ENCODE assay signal across 32 mouse cellular contexts in genomic region chr9:6317114-6317513, GRCm38 (mm10). TPM values are rescaled to one million over a fixed set of nuclear protein-coding genes. Genes with fewer than 3 reads are reported as not detected.
DNase-seq lines count a peak whose midpoint lies in the region; ATAC-seq and TF ChIP-seq lines count a peak whose summit lies in the region.
"Had no signal": no experiment of that assay in that cellular context is flagged by ENCODE, and none has a peak within 500 bp of the region (broad histone marks: within the 10 kb centered on the region; RNA-seq: fewer than 3 reads in every experiment).

No protein-coding gene starts in this region.

- 86% methylated on average over 1 of the region's 1 CpGs for WGBS in embryonic facial prominence, embryonic 14.5 days
- 88% methylated on average over 1 of the region's 1 CpGs for WGBS in embryonic facial prominence, embryonic 10.5 days
- WGBS in limb, embryonic 14.5 days = 50% methylated on average over 1 of the region's 1 CpGs
- WGBS in limb, embryonic 10.5 days = 90% methylated on average over 1 of the region's 1 CpGs

- ATAC-seq in embryonic facial prominence, embryonic 14.5 days (ENCODE audit: low read depth) = no peak
- ATAC-seq in limb, embryonic 14.5 days (ENCODE audit: low FRiP score, low read depth) = 0 out of 2 replicates have a peak, but pooled peaks have one; percentile 50
- ATAC-seq in megakaryocyte, adult 5-6 weeks (ENCODE audit: poor library complexity, severe bottlenecking) = no peak
- ATAC-seq: activated CD4-positive, CD25-positive, alpha-beta regulatory T cell, adult 4 months; CD4-positive, CD25-positive, alpha-beta regulatory T cell, adult 4 months; forebrain, embryonic 14.5 days; forebrain, embryonic 16.5 days; Patski had no signal

- H3K4me2 ChIP-seq in embryonic facial prominence, embryonic 14.5 days (ENCODE audit: low read depth, low read length) = no peak overlapping the region
- H3K4me2 ChIP-seq in limb, embryonic 14.5 days (replicated peaks; ENCODE audit: low read depth, low read length, severe bottlenecking) = no peak overlapping the region
- H3K4me2 ChIP-seq in myocyte (ENCODE audit: low read depth) = no peak overlapping the region
- H3K4me2 ChIP-seq: embryonic facial prominence, embryonic 12.5 days; embryonic facial prominence, embryonic 15.5 days; forebrain, embryonic 12.5 days had no signal

- H3K9ac ChIP-seq in embryonic facial prominence, embryonic 14.5 days (ENCODE audit: low read depth, low read length) = no peak overlapping the region
- H3K9ac ChIP-seq in limb, embryonic 14.5 days (ENCODE audit: low read depth, low read length, severe bottlenecking) = no peak overlapping the region
- H3K9ac ChIP-seq: embryonic facial prominence, embryonic 12.5 days; embryonic facial prominence, embryonic 15.5 days; forebrain, embryonic 12.5 days had no signal

- H3K4me3 ChIP-seq in embryonic facial prominence, embryonic 14.5 days (ENCODE audit: low read depth, low read length) = no peak overlapping the region
- no peak overlapping the region for H3K4me3 ChIP-seq in embryonic facial prominence, embryonic 10.5 days
- H3K4me3 ChIP-seq in limb, embryonic 14.5 days (replicated peaks; ENCODE audit: low read length) = no peak overlapping the region
- no peak overlapping the region for H3K4me3 ChIP-seq in limb, embryonic 10.5 days
- no peak overlapping the region for H3K4me3 ChIP-seq in myocyte
- H3K4me3 ChIP-seq: embryonic facial prominence, embryonic 12.5 days; embryonic facial prominence, embryonic 15.5 days; erythroblast, embryonic 14.5 days; forebrain, embryonic 10.5 days; forebrain, embryonic 12.5 days had no signal

- no peaks in the 10 kb centered on the region for H3K4me1 ChIP-seq in embryonic facial prominence, embryonic 14.5 days (ENCODE audit: control insufficient read depth, insufficient read depth, low read length)
- no peaks in the 10 kb centered on the region for H3K4me1 ChIP-seq in embryonic facial prominence, embryonic 10.5 days
- H3K4me1 ChIP-seq in limb, embryonic 14.5 days (ENCODE audit: control insufficient read depth, insufficient read depth, low read length) = no peaks in the 10 kb centered on the region
- no peaks in the 10 kb centered on the region for H3K4me1 ChIP-seq in limb, embryonic 10.5 days
- H3K4me1 ChIP-seq: embryonic facial prominence, embryonic 12.5 days; embryonic facial prominence, embryonic 15.5 days; forebrain, embryonic 10.5 days; forebrain, embryonic 12.5 days had no signal

- no peaks in the 10 kb centered on the region for H3K27me3 ChIP-seq in embryonic facial prominence, embryonic 14.5 days (replicated peaks; ENCODE audit: control insufficient read depth, insufficient read depth, low read length)
- H3K27me3 ChIP-seq in embryonic facial prominence, embryonic 10.5 days (replicated peaks; ENCODE audit: low read depth, poor library complexity, severe bottlenecking) = no peaks in the 10 kb centered on the region
- H3K27me3 ChIP-seq in limb, embryonic 14.5 days (ENCODE audit: control insufficient read depth, insufficient read depth, low read length) = no peaks in the 10 kb centered on the region
- no peaks in the 10 kb centered on the region for H3K27me3 ChIP-seq in limb, embryonic 10.5 days (ENCODE audit: low read depth, poor library complexity, severe bottlenecking)
- H3K27me3 ChIP-seq in myocyte (ENCODE audit: control insufficient read depth, insufficient read depth, insufficient read length) = no peaks in the 10 kb centered on the region
- H3K27me3 ChIP-seq: CH12.LX; embryonic facial prominence, embryonic 12.5 days; embryonic facial prominence, embryonic 15.5 days; forebrain, embryonic 12.5 days; Patski had no signal

- H3K9me3 ChIP-seq in embryonic facial prominence, embryonic 14.5 days (ENCODE audit: control insufficient read depth, low read length) = no peaks in the 10 kb centered on the region
- H3K9me3 ChIP-seq in embryonic facial prominence, embryonic 10.5 days = no peaks in the 10 kb centered on the region
- no peaks in the 10 kb centered on the region for H3K9me3 ChIP-seq in limb, embryonic 14.5 days (ENCODE audit: control insufficient read depth, low read length)
- H3K9me3 ChIP-seq in limb, embryonic 10.5 days (replicated peaks) = no peaks in the 10 kb centered on the region
- H3K9me3 ChIP-seq: embryonic facial prominence, embryonic 12.5 days; embryonic facial prominence, embryonic 15.5 days; forebrain, embryonic 10.5 days; forebrain, embryonic 12.5 days; G1E had no signal

- no peak overlapping the region for H3ac ChIP-seq in myocyte (ENCODE audit: control insufficient read depth, insufficient read length)

- peak; percentile 19 for DNase-seq in embryonic facial prominence, embryonic 14.5 days (ENCODE audit: low spot score)
- DNase-seq in embryonic facial prominence, embryonic 10.5 days (ENCODE audit: low spot score) = no peak
- peak; percentile 9 for DNase-seq in limb, embryonic 14.5 days (ENCODE audit: low spot score)
- DNase-seq in limb, embryonic 10.5 days (ENCODE audit: low spot score) = no peak
- DNase-seq: adrenal gland, adult 8-10 months; adrenal gland, postnatal 14 days; B cell, adult 2 months; cerebellum, adult 11 months; cerebellum, adult 18-20 months; cerebellum, adult 8-10 months; cerebellum, adult 9-11 months; cerebellum, postnatal 14 days; cerebellum, postnatal 36 days; embryo, embryonic 11 days had no signal

- no peak for TF ChIP-seq POLR2A in limb, embryonic 14.5 days (IDR thresholded peaks at IDR 0.05; ENCODE audit: borderline replicate concordance, extremely low read depth, insufficient read depth, insufficient read length)
- no peak for TF ChIP-seq POLR2A in myocyte (IDR thresholded peaks at IDR 0.05; ENCODE audit: insufficient read length, low read depth)

- H3K27ac ChIP-seq in embryonic facial prominence, embryonic 14.5 days (replicated peaks; ENCODE audit: low read depth, low read length) = no peak overlapping the region
- H3K27ac ChIP-seq in embryonic facial prominence, embryonic 10.5 days (replicated peaks) = no peak overlapping the region
- no peak overlapping the region for H3K27ac ChIP-seq in limb, embryonic 14.5 days (replicated peaks; ENCODE audit: low read depth, low read length)
- H3K27ac ChIP-seq in limb, embryonic 10.5 days = no peak overlapping the region
- H3K27ac ChIP-seq: embryonic facial prominence, embryonic 12.5 days; embryonic facial prominence, embryonic 15.5 days; forebrain, embryonic 10.5 days; forebrain, embryonic 12.5 days had no signal

- H3K36me3 ChIP-seq in embryonic facial prominence, embryonic 14.5 days (ENCODE audit: control insufficient read depth, insufficient read depth, low read length) = no peaks in the 10 kb centered on the region
- no peaks in the 10 kb centered on the region for H3K36me3 ChIP-seq in embryonic facial prominence, embryonic 10.5 days (replicated peaks)
- no peaks in the 10 kb centered on the region for H3K36me3 ChIP-seq in limb, embryonic 14.5 days (ENCODE audit: control insufficient read depth, insufficient read depth, low read length)
- no peaks in the 10 kb centered on the region for H3K36me3 ChIP-seq in limb, embryonic 10.5 days
- H3K36me3 ChIP-seq in myocyte (ENCODE audit: control insufficient read depth, insufficient read depth) = no peaks in the 10 kb centered on the region
- H3K36me3 ChIP-seq: embryonic facial prominence, embryonic 12.5 days; embryonic facial prominence, embryonic 15.5 days; forebrain, embryonic 10.5 days; forebrain, embryonic 12.5 days; G1E had no signal

- H3K79me2 ChIP-seq in myocyte (ENCODE audit: control insufficient read depth, insufficient read depth) = no peaks in the 10 kb centered on the region

TF ChIP-seq in myocyte, 11 proteins besides CTCF, POLR2A, EP300 and RAD21:
- TF ChIP-seq MAX (IDR thresholded peaks at IDR 0.05; ENCODE audit: low read depth) (no peak), E2F4 (IDR thresholded peaks at IDR 0.05; ENCODE audit: insufficient read depth) (no peak), POLR2AphosphoS2 (IDR thresholded peaks at IDR 0.05; ENCODE audit: insufficient read length, low read depth) (no peak), CEBPB (IDR thresholded peaks at IDR 0.05; ENCODE audit: insufficient read depth, poor library complexity, severe bottlenecking) (no peak), TCF12 (IDR thresholded peaks at IDR 0.05; ENCODE audit: insufficient read depth, poor library complexity, severe bottlenecking) (peak; percentile 69), MYOD1 (IDR thresholded peaks at IDR 0.05; ENCODE audit: control insufficient read depth in 1 of 3, insufficient read length in 2 of 3, low read depth in 2 of 3) (peak; percentile 31 to 86 (median 80)), MYOG (IDR thresholded peaks at IDR 0.05; ENCODE audit: control insufficient read depth in 1 of 3, insufficient read depth in 1 of 3, insufficient read length in 2 of 3, low read depth in 2 of 3) (peak in 1 of 3 experiments; percentile 84), USF1 (IDR thresholded peaks at IDR 0.05; ENCODE audit: low read depth) (no peak), SRF (IDR thresholded peaks at IDR 0.05; ENCODE audit: control insufficient read depth, insufficient read length, low read depth) (no peak), REST (IDR thresholded peaks at IDR 0.05; ENCODE audit: insufficient read depth, insufficient read length) (no peak), TCF3 (IDR thresholded peaks at IDR 0.05; ENCODE audit: insufficient read length, low read depth) (peak; percentile 30)
TF ChIP-seq in myocyte: peak in this region for 4.

RNA-seq across cellular contexts. Expression of gene Ddi1, which starts 47.5 kb away (rescaled TPM):
- polyA plus RNA-seq in embryonic facial prominence, embryonic 14.5 days (2014; fragmentation: Nextera tagmentation; extraction: Ambion mirVana) = 0.13 and 0.21 TPM in 2 replicates
- 0.04 and 0.06 TPM in 2 replicates for polyA plus RNA-seq in embryonic facial prominence, embryonic 10.5 days (2016; fragmentation: Nextera tagmentation; extraction: Ambion mirVana)
- polyA plus RNA-seq in limb, embryonic 14.5 days (2012; rRNA removed) = not detected in 2 replicates
- polyA plus RNA-seq in limb, embryonic 14.5 days (2014; fragmentation: Nextera tagmentation; extraction: Ambion mirVana) = 0.07 and 0.15 TPM in 2 replicates
- polyA plus RNA-seq in limb, embryonic 10.5 days (2016; fragmentation: Nextera tagmentation; extraction: Ambion mirVana) = 0.03 and 0.04 TPM in 2 replicates
- polyA plus RNA-seq in myocyte (2012; fragmentation: generic; extraction: Trizol) = 0.01 TPM
- total RNA-seq in megakaryocyte, adult 5-6 weeks (2015) = not detected in 2 replicates
- total RNA-seq in megakaryocyte, adult 5-6 weeks (2017) = not detected in 2 replicates
- total RNA-seq: adrenal gland, adult 18-20 months; adrenal gland, adult 8-10 months; adrenal gland, postnatal 14 days; adrenal gland, postnatal 4 days; CH12.LX; common myeloid progenitor, adult 5-6 weeks had no signal
- polyA plus RNA-seq: activated CD4-positive, CD25-positive, alpha-beta regulatory T cell, adult 4 months; brain, embryonic 14.5 days; CD4-positive, CD25-positive, alpha-beta regulatory T cell, adult 4 months; erythroblast, embryonic 14.5 days; forebrain, embryonic 12.5 days; forebrain, embryonic 14.5 days; forebrain, embryonic 16.5 days; G1E had no signal

Comparison
In these comparisons a context has a peak if more than half of its experiments do, and no peak if none do; other contexts are left out.
1. DNase-seq: peak in embryonic facial prominence, embryonic 14.5 days (single experiment) and limb, embryonic 14.5 days (single experiment); none in embryonic facial prominence, embryonic 10.5 days (single experiment) and limb, embryonic 10.5 days (single experiment).